Mouse (Mus musculus) small intestine, adult 2 months (tissue): ENCODE results near the gene Casp7.

ENCODE experiments used
- CTCF ChIP-seq: fragments of 200-500 bp; IDR thresholded peaks from 2 replicates; pipeline ENCODE4 v1.5.1; 2012; ENCODE audit warnings: low read depth, mild to moderate bottlenecking, control low read depth, inconsistent platforms, low read length, moderate library complexity, mixed read lengths; ENCODE audit not compliant: insufficient replicate concordance, insufficient read length; ENCODE audit errors: extremely low read depth
- POLR2A ChIP-seq: fragments of 200-500 bp; IDR thresholded peaks from 2 replicates; pipeline ENCODE4 v1.6.1; 2012; ENCODE audit warnings: low read depth, mild to moderate bottlenecking, control low read depth, inconsistent platforms, low read length, moderate library complexity

- TF ChIP-seq POLR2A (no peak), CTCF (no peak)
Observed at GRCm38 (mm10) chr19:56398528-56398795, 1.5 kb downstream of the Casp7 start.
